22 mouse cellular contexts compared by ENCODE assay signal in genomic region chrX:147071622-147072021, GRCm38 (mm10).
DNase-seq lines count a peak whose midpoint lies in the region; ATAC-seq and TF ChIP-seq lines count a peak whose summit lies in the region.
"Had no signal": no experiment of that assay in that cellular context is flagged by ENCODE, and none has a peak within 500 bp of the region (broad histone marks: within the 10 kb centered on the region; RNA-seq: fewer than 3 reads in every experiment).

No protein-coding gene starts in this region.

- no peak overlapping the region for H3K4me2 ChIP-seq in hindbrain, postnatal 0 days (ENCODE audit: low read depth, low read length)
- no peak overlapping the region for H3K4me2 ChIP-seq in hindbrain, embryonic 14.5 days (replicated peaks)
- H3K4me2 ChIP-seq in midbrain, embryonic 14.5 days (ENCODE audit: low read length), result no peak overlapping the region
- no peak overlapping the region for H3K4me2 ChIP-seq in midbrain, embryonic 15.5 days
- H3K4me2 ChIP-seq: embryonic facial prominence, embryonic 12.5 days; hindbrain, embryonic 15.5 days; limb, embryonic 13.5 days; neural tube, embryonic 15.5 days had no signal

- H3K9ac ChIP-seq in hindbrain, postnatal 0 days (replicated peaks; ENCODE audit: low read length), result no peak overlapping the region
- H3K9ac ChIP-seq in hindbrain, embryonic 14.5 days, result no peak overlapping the region
- H3K9ac ChIP-seq in midbrain, embryonic 14.5 days (replicated peaks; ENCODE audit: low read length), result no peak overlapping the region
- no peak overlapping the region for H3K9ac ChIP-seq in midbrain, embryonic 15.5 days
- H3K9ac ChIP-seq: embryonic facial prominence, embryonic 12.5 days; hindbrain, embryonic 15.5 days; limb, embryonic 13.5 days; neural tube, embryonic 15.5 days had no signal

- no peaks in the 10 kb centered on the region for H3K9me3 ChIP-seq in hindbrain, postnatal 0 days (ENCODE audit: low read length)
- no peaks in the 10 kb centered on the region for H3K9me3 ChIP-seq in hindbrain, embryonic 14.5 days (ENCODE audit: control insufficient read depth, low read length)
- no peaks in the 10 kb centered on the region for H3K9me3 ChIP-seq in midbrain, embryonic 14.5 days (ENCODE audit: control insufficient read depth, low read length)
- no peaks in the 10 kb centered on the region for H3K9me3 ChIP-seq in midbrain, embryonic 15.5 days
- H3K9me3 ChIP-seq: embryonic facial prominence, embryonic 12.5 days; heart, embryonic 10.5 days; hindbrain, embryonic 15.5 days; limb, embryonic 13.5 days; midbrain, embryonic 10.5 days; neural tube, embryonic 15.5 days had no signal

- H3K36me3 ChIP-seq in hindbrain, postnatal 0 days (ENCODE audit: insufficient read depth, low read length), result no peaks in the 10 kb centered on the region
- H3K36me3 ChIP-seq in hindbrain, embryonic 14.5 days (replicated peaks; ENCODE audit: control insufficient read depth, insufficient read depth), result no peaks in the 10 kb centered on the region
- no peaks in the 10 kb centered on the region for H3K36me3 ChIP-seq in midbrain, embryonic 14.5 days (ENCODE audit: control insufficient read depth, insufficient read depth, low read length)
- H3K36me3 ChIP-seq in midbrain, embryonic 15.5 days (replicated peaks), result no peaks in the 10 kb centered on the region
- H3K36me3 ChIP-seq: embryonic facial prominence, embryonic 12.5 days; heart, embryonic 10.5 days; hindbrain, embryonic 15.5 days; limb, embryonic 13.5 days; midbrain, embryonic 10.5 days; neural tube, embryonic 15.5 days had no signal

- H3K4me3 ChIP-seq in hindbrain, postnatal 0 days (ENCODE audit: low read length), result no peak overlapping the region
- no peak overlapping the region for H3K4me3 ChIP-seq in hindbrain, embryonic 14.5 days (replicated peaks; ENCODE audit: low read length)
- H3K4me3 ChIP-seq in midbrain, embryonic 14.5 days (replicated peaks; ENCODE audit: low read depth, low read length), result no peak overlapping the region
- H3K4me3 ChIP-seq in midbrain, embryonic 15.5 days, result no peak overlapping the region
- H3K4me3 ChIP-seq: embryonic facial prominence, embryonic 12.5 days; heart, embryonic 10.5 days; hindbrain, embryonic 15.5 days; limb, embryonic 13.5 days; midbrain, embryonic 10.5 days; myocyte; neural tube, embryonic 15.5 days had no signal

- ATAC-seq in hindbrain, postnatal 0 days, result no peak
- no peak for ATAC-seq in hindbrain, embryonic 14.5 days (ENCODE audit: low FRiP score)
- ATAC-seq in midbrain, embryonic 14.5 days (ENCODE audit: low FRiP score, low TSS enrichment), result no peak
- ATAC-seq in midbrain, embryonic 15.5 days (replicated peaks), result no peak

- peak; percentile 2 for DNase-seq in cerebellum, adult 9-10 months
- no peak for DNase-seq in cerebellum, adult 11 months
- DNase-seq in hindbrain, postnatal 0 days (ENCODE audit: low spot score), result peak; percentile 3
- DNase-seq in hindbrain, embryonic 14.5 days (ENCODE audit: low spot score), result no peak
- peak; percentile 19 for DNase-seq in midbrain, embryonic 14.5 days
- DNase-seq in retina, postnatal 1 day, result peak; percentile 0
- no peak for DNase-seq in spleen, adult 18-20 months
- DNase-seq: cerebellum, postnatal 25 days; gastrocnemius, postnatal 25 days; heart, postnatal 14 days; kidney, adult 8-10 months; layer of hippocampus, postnatal 36 days; lung, postnatal 4 days; thymus, adult 2 months had no signal

- peak; percentile 33 for TF ChIP-seq CTCF in hindbrain, postnatal 0 days (IDR thresholded peaks at IDR 0.05; ENCODE audit: low read depth)

- H3K27me3 ChIP-seq in hindbrain, postnatal 0 days (ENCODE audit: insufficient read depth, low read length), result no peaks in the 10 kb centered on the region
- H3K27me3 ChIP-seq in hindbrain, embryonic 14.5 days (ENCODE audit: control insufficient read depth, insufficient read depth, low read length), result no peaks in the 10 kb centered on the region
- no peaks in the 10 kb centered on the region for H3K27me3 ChIP-seq in midbrain, embryonic 14.5 days (ENCODE audit: control insufficient read depth, insufficient read depth, low read length)
- H3K27me3 ChIP-seq in midbrain, embryonic 15.5 days (replicated peaks), result no peaks in the 10 kb centered on the region
- H3K27me3 ChIP-seq: embryonic facial prominence, embryonic 12.5 days; hindbrain, embryonic 15.5 days; limb, embryonic 13.5 days; neural tube, embryonic 15.5 days had no signal

- no peaks in the 10 kb centered on the region for H3K4me1 ChIP-seq in hindbrain, postnatal 0 days (ENCODE audit: insufficient read depth, low read length)
- no peaks in the 10 kb centered on the region for H3K4me1 ChIP-seq in hindbrain, embryonic 14.5 days (replicated peaks; ENCODE audit: control insufficient read depth, insufficient read depth, low read length)
- H3K4me1 ChIP-seq in midbrain, embryonic 14.5 days (ENCODE audit: control insufficient read depth, insufficient read depth, low read length), result no peaks in the 10 kb centered on the region
- no peaks in the 10 kb centered on the region for H3K4me1 ChIP-seq in midbrain, embryonic 15.5 days
- H3K4me1 ChIP-seq: embryonic facial prominence, embryonic 12.5 days; heart, embryonic 10.5 days; hindbrain, embryonic 15.5 days; limb, embryonic 13.5 days; midbrain, embryonic 10.5 days; neural tube, embryonic 15.5 days had no signal

- no peak overlapping the region for H3K27ac ChIP-seq in hindbrain, postnatal 0 days
- no peak overlapping the region for H3K27ac ChIP-seq in hindbrain, embryonic 14.5 days
- no peak overlapping the region for H3K27ac ChIP-seq in midbrain, embryonic 14.5 days (replicated peaks; ENCODE audit: low read depth, low read length)
- no peak overlapping the region for H3K27ac ChIP-seq in midbrain, embryonic 15.5 days
- H3K27ac ChIP-seq: embryonic facial prominence, embryonic 12.5 days; heart, embryonic 10.5 days; hindbrain, embryonic 15.5 days; limb, embryonic 13.5 days; midbrain, embryonic 10.5 days; neural tube, embryonic 15.5 days had no signal

Comparison
In these comparisons a context has a peak if more than half of its experiments do, and no peak if none do; other contexts are left out.
1. DNase-seq: peak in cerebellum, adult 9-10 months (single experiment), hindbrain, postnatal 0 days (single experiment), midbrain, embryonic 14.5 days (single experiment) and retina, postnatal 1 day (single experiment); none in cerebellum, adult 11 months (single experiment), hindbrain, embryonic 14.5 days (single experiment) and spleen, adult 18-20 months (0 of 2).